Mouse (Mus musculus) E14TG2a.4 (cell line): ENCODE results near the gene Kcnip3.

Source experiments
- CTCF ChIP-seq: conservative IDR thresholded peaks from 2 replicates; pipeline ENCODE4 v1.5.1; 2014; ENCODE audit warnings: low read length
- NANOG ChIP-seq: IDR thresholded peaks from 2 replicates; pipeline ENCODE4 v1.6.1; 2014; ENCODE audit warnings: borderline replicate concordance, low read length, mixed read lengths
- POU5F1 ChIP-seq: IDR thresholded peaks from 2 replicates; pipeline ENCODE4 v1.6.1; 2014; ENCODE audit warnings: low read length, borderline replicate concordance

DNA sequence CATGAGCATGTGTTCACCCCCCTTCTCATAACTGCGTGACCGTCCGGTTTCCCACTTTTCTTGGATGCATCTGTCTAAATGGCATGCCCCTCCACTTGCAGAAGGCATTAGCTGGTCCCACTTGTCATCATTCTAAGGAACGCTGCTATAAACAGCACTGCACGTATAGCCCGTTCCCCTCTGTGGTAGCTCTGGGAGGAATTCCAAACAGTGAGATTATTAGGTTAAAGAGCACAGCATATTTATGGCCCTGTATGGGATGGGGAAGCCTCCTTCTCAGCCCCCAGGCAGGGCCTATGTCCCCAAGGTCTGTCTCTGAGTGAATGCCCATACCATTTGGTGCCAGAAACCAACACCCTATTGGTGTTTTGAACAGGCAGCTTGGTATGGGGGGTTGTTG, 110.8 kb downstream of the Kcnip3 start:
- TF ChIP-seq CTCF, result no peak
- TF ChIP-seq NANOG, result no peak
- TF ChIP-seq POU5F1, result no peak
